Mouse (Mus musculus): ENCODE measurements around the gene P3h3.

GRCm38 (mm10) chr6:124808358-124809012, 49.1 kb downstream of the P3h3 start, which contains the start of gene Spsb2:
- TF ChIP-seq POLR2A (IDR thresholded peaks at IDR 0.05; ENCODE audit: borderline replicate concordance, low read depth, low read length) (no peak), CTCF (IDR thresholded peaks at IDR 0.05; ENCODE audit: low read depth, low read length) (no peak)
